Mouse (Mus musculus) erythroblast, embryonic 14.5 days (primary cell): Measurements from ENCODE around the gene Hs3st5.

Experiments used
- GATA1 ChIP-seq: IDR thresholded peaks from 2 replicates; pipeline ENCODE4 v1.6.1; 2012; ENCODE audit warnings: low read length, inconsistent platforms, mixed read lengths
- TAL1 ChIP-seq: IDR thresholded peaks from 3 replicates; pipeline ENCODE4 v1.6.1; 2012; ENCODE audit warnings: low read length, inconsistent platforms, mixed read lengths

GRCm38 (mm10) chr10:36557673-36558072, 51.1 kb downstream of the Hs3st5 start:
- TF ChIP-seq GATA1 (no peak), TAL1 (no peak)
